Mouse (Mus musculus): Measurements from ENCODE around the gene Pgpep1l. TPM values are rescaled to one million over a fixed set of nuclear protein-coding genes. Genes with fewer than 3 reads are reported as not detected.

The Pgpep1l gene
- polyA plus RNA-seq, 1 experiment from 2014 or later, result not detected

DNA sequence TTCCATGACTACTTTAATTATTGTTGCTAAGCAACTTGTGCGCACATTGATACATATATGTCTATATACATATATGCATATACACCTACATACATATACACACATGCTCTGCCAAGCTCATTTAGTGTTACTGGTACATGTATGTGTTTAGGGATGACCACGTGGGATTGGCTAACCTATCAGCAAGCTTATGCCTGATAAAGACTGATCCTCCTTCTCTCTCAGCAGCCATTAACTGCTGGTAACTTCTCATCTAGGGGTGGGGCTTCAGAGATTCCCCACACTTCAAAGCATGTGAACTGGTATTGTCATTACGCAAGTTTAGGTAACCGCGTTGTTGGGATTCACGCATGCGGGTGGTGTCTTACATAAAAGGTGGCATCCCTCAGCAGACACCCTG lies 64.4 kb downstream of the Pgpep1l start:
- no peak overlapping the region for H3K9ac ChIP-seq
- ATAC-seq (ENCODE audit: low FRiP score, low read depth), result no peak
- no peak overlapping the region for H3K4me3 ChIP-seq
- WGBS, result 95% methylated on average over 7 of the region's 7 CpGs
- no peaks in the 10 kb centered on the region for H3K4me1 ChIP-seq
- H3K27me3 ChIP-seq, result no peaks in the 10 kb centered on the region
- H3K9me3 ChIP-seq, result no peaks in the 10 kb centered on the region
- no peak overlapping the region for H3K4me2 ChIP-seq (replicated peaks)
- H3K27ac ChIP-seq, result no peak overlapping the region
- H3K36me3 ChIP-seq, result peaks cover 95% of the 10 kb centered on the region

DNA sequence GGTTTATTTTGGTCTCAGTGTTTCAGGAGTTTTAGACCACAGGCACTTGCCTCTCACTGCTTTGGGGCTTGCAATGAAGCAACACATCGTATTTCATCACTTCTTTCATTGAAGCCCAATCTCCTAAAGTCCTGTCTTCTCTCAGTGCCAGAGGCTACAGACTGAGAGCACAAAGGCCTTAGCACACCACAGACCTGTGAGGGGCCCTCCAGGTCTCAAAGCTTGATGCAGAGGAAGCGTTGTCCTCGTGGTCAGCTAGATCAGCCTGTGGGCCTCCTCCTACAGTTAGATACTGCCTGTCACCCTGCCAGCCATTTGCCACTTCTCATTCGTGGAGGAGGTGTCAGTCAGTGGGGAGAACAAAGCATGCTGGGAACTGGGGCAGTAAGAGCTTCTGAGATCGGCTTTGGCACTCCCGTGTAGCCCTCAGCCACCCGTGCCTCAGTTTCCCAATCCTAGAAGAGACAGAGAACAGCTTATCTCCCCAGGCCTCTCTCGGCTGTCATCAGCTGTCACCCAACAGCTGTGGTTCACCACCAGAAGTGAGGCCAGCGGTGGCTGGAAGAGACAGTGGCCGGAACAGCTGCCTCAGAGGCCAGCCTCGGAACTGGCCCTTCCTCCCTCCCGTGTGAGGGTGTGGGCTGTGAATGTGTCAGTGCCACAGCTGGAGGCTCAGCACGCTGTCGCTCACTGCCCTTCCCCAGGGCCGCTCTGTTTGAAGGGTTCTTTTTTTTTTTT lies 69.9 kb downstream of the Pgpep1l start:
- ATAC-seq (ENCODE audit: low FRiP score, low read depth), result no peak; the same call in 1 of the 2 replicates
- Histone ChIP-seq H3K9me3 (no peaks in the 10 kb centered on the region), H3K4me3 (no peak overlapping the region), H3K27ac (no peak overlapping the region), H3K9ac (no peak overlapping the region), H3K36me3 (peaks cover 99% of the 10 kb centered on the region), H3K4me1 (no peaks in the 10 kb centered on the region), H3K4me2 (replicated peaks) (no peak overlapping the region), H3K27me3 (no peaks in the 10 kb centered on the region)
- WGBS, result 72% methylated on average over 15 of the region's 15 CpGs

DNA sequence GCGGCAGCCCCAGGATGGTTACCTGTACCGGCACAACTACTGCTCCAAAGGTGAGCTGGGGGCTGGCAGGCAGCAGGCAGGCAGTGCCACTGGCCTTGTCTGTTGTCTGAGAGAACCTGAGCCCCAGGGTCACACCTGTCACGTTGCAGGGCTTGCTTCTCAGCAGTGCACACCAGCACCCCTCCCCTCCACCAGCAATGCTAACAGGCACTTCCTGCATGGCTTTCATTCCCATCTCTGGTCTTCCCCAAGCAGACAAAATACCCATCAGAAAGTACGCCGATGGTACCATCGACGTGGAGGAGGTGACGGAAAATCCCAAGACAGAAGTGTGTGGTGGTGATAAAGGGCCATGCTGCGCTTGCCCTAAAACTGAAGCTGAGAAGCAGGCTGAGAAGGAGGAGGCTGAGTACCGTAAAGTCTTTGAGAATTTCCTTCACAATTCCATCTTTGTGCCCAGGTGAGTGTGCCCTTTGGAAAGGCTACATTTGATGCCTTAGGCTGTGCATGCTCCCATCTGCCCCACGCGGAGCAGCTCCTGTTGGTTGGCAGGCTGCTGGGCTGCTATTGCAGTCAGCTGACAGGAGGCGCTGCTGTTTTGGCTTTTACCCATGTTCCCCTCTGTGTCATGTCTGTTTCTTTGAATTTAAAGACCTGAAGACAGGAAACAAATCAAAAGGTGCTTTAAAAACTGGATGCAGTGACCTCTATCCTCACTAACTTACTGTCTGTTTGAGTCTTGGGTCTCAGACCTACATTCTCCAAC lies 74.2 kb downstream of the Pgpep1l start:
- H3K4me1 ChIP-seq, result no peaks in the 10 kb centered on the region

DNA sequence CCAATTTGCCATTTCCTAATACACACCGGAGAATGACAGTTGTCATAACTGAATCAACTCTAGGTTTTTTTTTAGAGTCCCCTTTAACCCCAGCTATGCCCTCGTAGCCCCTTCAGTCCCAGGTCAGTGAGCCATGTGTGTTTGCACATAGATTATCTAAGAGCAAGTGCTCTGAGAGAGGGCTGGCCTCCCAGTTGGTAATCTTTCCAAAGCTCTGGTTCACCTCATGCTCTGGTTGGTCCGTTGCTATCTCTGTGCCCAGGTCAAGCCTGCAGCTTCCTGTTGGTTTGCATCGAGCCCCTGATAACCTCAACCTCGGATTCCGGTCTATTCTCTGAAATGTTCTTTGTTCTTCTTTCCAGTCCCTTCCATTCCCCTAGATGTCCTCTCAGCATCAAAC lies 74.8 kb downstream of the Pgpep1l start:
- Histone ChIP-seq H3K27ac (no peak overlapping the region), H3K36me3 (peaks cover 94% of the 10 kb centered on the region), H3K27me3 (no peaks in the 10 kb centered on the region), H3K4me3 (no peak overlapping the region), H3K9ac (no peak overlapping the region), H3K4me1 (no peaks in the 10 kb centered on the region), H3K4me2 (replicated peaks) (no peak overlapping the region), H3K9me3 (no peaks in the 10 kb centered on the region)
- 87% methylated on average over 6 of the region's 6 CpGs for WGBS
- no peak for ATAC-seq (ENCODE audit: low FRiP score, low read depth)

More for the DNA sequence above, 74.2 kb downstream of the Pgpep1l start:
- no peaks in the 10 kb centered on the region for H3K27me3 ChIP-seq
- peaks cover 94% of the 10 kb centered on the region for H3K36me3 ChIP-seq
- no peak overlapping the region for H3K4me3 ChIP-seq
- H3K9me3 ChIP-seq, result no peaks in the 10 kb centered on the region
- H3K9ac ChIP-seq, result no peak overlapping the region
- no peak for ATAC-seq (ENCODE audit: low FRiP score, low read depth)
- H3K4me2 ChIP-seq (replicated peaks), result no peak overlapping the region
- WGBS, result 93% methylated on average over 13 of the region's 13 CpGs
- H3K27ac ChIP-seq, result no peak overlapping the region

Other genes with a start within 250 kb of the Pgpep1l start
- gene Fam169b, start 9.6 kb upstream of the Pgpep1l start, polyA plus RNA-seq (2015; fragmentation: Nextera tagmentation; extraction: Ambion mirVana), result 2.0 TPM in 2 replicates